In the genomic region with DNA sequence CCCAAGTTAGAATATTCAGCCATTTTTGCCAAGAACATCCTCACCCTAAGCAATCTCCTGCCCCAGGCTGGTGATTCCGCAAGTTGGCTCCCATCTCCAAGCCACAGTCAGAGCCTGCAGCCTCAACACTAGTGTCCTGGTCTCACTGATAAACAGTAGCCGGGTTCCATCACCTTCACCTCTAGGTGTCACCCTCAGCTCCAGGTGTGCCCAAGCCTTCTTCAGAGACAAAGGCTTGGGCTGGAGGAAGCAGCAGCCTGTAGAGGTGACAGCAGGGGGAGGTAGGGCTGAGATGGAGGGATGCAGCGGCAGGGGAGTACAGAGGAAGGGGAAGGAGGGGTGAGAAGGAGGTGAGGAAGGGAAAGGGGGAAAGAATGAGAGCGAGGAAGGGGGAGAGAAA, we compare ENCODE assay signal across 8 mouse cellular contexts.
A peak's percentile ranks its signal among the peaks of the same experiment; 100 is the strongest.
DNase-seq lines count a peak whose midpoint lies in the region; ATAC-seq lines count a peak whose summit lies in the region.

No protein-coding gene starts in this region.

- DNase-seq in CD4-positive, CD25-positive, alpha-beta regulatory T cell, adult 2 months (ENCODE audit: low read depth, low spot score) = peak; percentile 58
- DNase-seq in spleen, adult 18-20 months = peak; percentile 25 to 27
- DNase-seq in spleen, postnatal 4 days (ENCODE audit: low spot score in 2 of 2) = no peak
- DNase-seq in kidney, postnatal 25 days = peak; percentile 52 to 58
- no peak for DNase-seq in ovary, postnatal 36 days (ENCODE audit: low spot score)
- DNase-seq in adipocyte (ENCODE audit: low spot score) = no peak

- no peak for ATAC-seq in CD4-positive, CD25-positive, alpha-beta regulatory T cell, adult 4 months
- no peak for ATAC-seq in frontal cortex, adult (ENCODE audit: low TSS enrichment)

Comparison
In these comparisons a context has a peak if more than half of its experiments do, and no peak if none do; other contexts are left out.
1. DNase-seq: peak in CD4-positive, CD25-positive, alpha-beta regulatory T cell, adult 2 months (single experiment), spleen, adult 18-20 months (2 of 2) and kidney, postnatal 25 days (2 of 2); none in spleen, postnatal 4 days (0 of 2), ovary, postnatal 36 days (single experiment) and adipocyte (single experiment).